Mouse (Mus musculus): ENCODE measurements around the gene Lpcat3. TPM values are rescaled to one million over a fixed set of nuclear protein-coding genes. Genes with fewer than 3 reads are reported as not detected.

Lpcat3 gene
- polyA plus RNA-seq, 1 experiment from 2014 or later, result 53.7 TPM

GRCm38 (mm10) chr6:124699366-124699765 lies 36.5 kb downstream of the Lpcat3 start:
- no peak for ATAC-seq
- Histone ChIP-seq H3K36me3 (ENCODE audit: control insufficient read depth, insufficient read depth, low read length) (peaks cover 18% of the 10 kb centered on the region), H3K27ac (ENCODE audit: low read depth, low read length) (no peak overlapping the region), H3K4me2 (ENCODE audit: low read length) (no peak overlapping the region), H3K9ac (ENCODE audit: low read depth, low read length) (no peak overlapping the region), H3K9me3 (ENCODE audit: control insufficient read depth, low read length) (no peaks in the 10 kb centered on the region), H3K4me3 (ENCODE audit: low read length) (no peak overlapping the region), H3K27me3 (replicated peaks; ENCODE audit: control insufficient read depth, insufficient read depth, low read length) (no peaks in the 10 kb centered on the region), H3K4me1 (ENCODE audit: control insufficient read depth, insufficient read depth, low read depth, low read length) (no peaks in the 10 kb centered on the region)
- 86% methylated on average over 4 of the region's 4 CpGs for WGBS

- Histone ChIP-seq H3K27me3 (replicated peaks; ENCODE audit: control insufficient read depth, insufficient read depth, low read length) (no peaks in the 10 kb centered on the region), H3K36me3 (ENCODE audit: control insufficient read depth, insufficient read depth, low read length) (peaks cover 21% of the 10 kb centered on the region), H3K4me3 (ENCODE audit: low read length) (no peak overlapping the region), H3K4me2 (ENCODE audit: low read length) (no peak overlapping the region), H3K27ac (ENCODE audit: low read depth, low read length) (no peak overlapping the region), H3K9ac (ENCODE audit: low read depth, low read length) (no peak overlapping the region), H3K9me3 (ENCODE audit: control insufficient read depth, low read length) (no peaks in the 10 kb centered on the region), H3K4me1 (ENCODE audit: control insufficient read depth, insufficient read depth, low read depth, low read length) (no peaks in the 10 kb centered on the region)
- ATAC-seq, result peak; percentile 46; the same call in 1 of the 2 replicates
- WGBS, result 80% methylated on average over 11 of the region's 11 CpGs
Observed at GRCm38 (mm10) chr6:124699962-124700610, 37.3 kb downstream of the Lpcat3 start.

- Histone ChIP-seq H3K27me3 (replicated peaks; ENCODE audit: control insufficient read depth, insufficient read depth, low read length) (no peaks in the 10 kb centered on the region), H3K9ac (ENCODE audit: low read depth, low read length) (no peak overlapping the region), H3K4me3 (ENCODE audit: low read length) (no peak overlapping the region), H3K9me3 (ENCODE audit: control insufficient read depth, low read length) (no peaks in the 10 kb centered on the region), H3K27ac (ENCODE audit: low read depth, low read length) (no peak overlapping the region), H3K4me2 (ENCODE audit: low read length) (no peak overlapping the region), H3K4me1 (ENCODE audit: control insufficient read depth, insufficient read depth, low read depth, low read length) (no peaks in the 10 kb centered on the region), H3K36me3 (ENCODE audit: control insufficient read depth, insufficient read depth, low read length) (peaks cover 25% of the 10 kb centered on the region)
- ATAC-seq, result no peak
- 72% methylated on average over 8 of the region's 8 CpGs for WGBS
Observed at GRCm38 (mm10) chr6:124701338-124701737, 38.5 kb downstream of the Lpcat3 start.

GRCm38 (mm10) chr6:124702102-124702783 lies 39.4 kb downstream of the Lpcat3 start:
- Histone ChIP-seq H3K36me3 (ENCODE audit: control insufficient read depth, insufficient read depth, low read length) (peaks cover 25% of the 10 kb centered on the region), H3K4me2 (ENCODE audit: low read length) (no peak overlapping the region), H3K4me3 (ENCODE audit: low read length) (no peak overlapping the region), H3K27me3 (replicated peaks; ENCODE audit: control insufficient read depth, insufficient read depth, low read length) (no peaks in the 10 kb centered on the region), H3K27ac (ENCODE audit: low read depth, low read length) (no peak overlapping the region), H3K9ac (ENCODE audit: low read depth, low read length) (no peak overlapping the region), H3K9me3 (ENCODE audit: control insufficient read depth, low read length) (no peaks in the 10 kb centered on the region), H3K4me1 (ENCODE audit: control insufficient read depth, insufficient read depth, low read depth, low read length) (no peaks in the 10 kb centered on the region)
- WGBS, result 91% methylated on average over 17 of the region's 17 CpGs
- ATAC-seq, result peak; percentile 13; the same call in 1 of the 2 replicates

GRCm38 (mm10) chr6:124702784-124703103 lies 39.9 kb downstream of the Lpcat3 start:
- Histone ChIP-seq H3K27me3 (replicated peaks; ENCODE audit: control insufficient read depth, insufficient read depth, low read length) (no peaks in the 10 kb centered on the region), H3K4me2 (ENCODE audit: low read length) (no peak overlapping the region), H3K36me3 (ENCODE audit: control insufficient read depth, insufficient read depth, low read length) (peaks cover 25% of the 10 kb centered on the region), H3K4me3 (ENCODE audit: low read length) (no peak overlapping the region), H3K4me1 (ENCODE audit: control insufficient read depth, insufficient read depth, low read depth, low read length) (no peaks in the 10 kb centered on the region), H3K27ac (ENCODE audit: low read depth, low read length) (no peak overlapping the region), H3K9ac (ENCODE audit: low read depth, low read length) (no peak overlapping the region), H3K9me3 (ENCODE audit: control insufficient read depth, low read length) (no peaks in the 10 kb centered on the region)
- peak; percentile 77 for ATAC-seq
- WGBS, result 46% methylated on average over 3 of the region's 3 CpGs

- Histone ChIP-seq H3K27ac (ENCODE audit: low read depth, low read length) (no peak overlapping the region), H3K4me1 (ENCODE audit: control insufficient read depth, insufficient read depth, low read depth, low read length) (no peaks in the 10 kb centered on the region), H3K9me3 (ENCODE audit: control insufficient read depth, low read length) (no peaks in the 10 kb centered on the region), H3K27me3 (replicated peaks; ENCODE audit: control insufficient read depth, insufficient read depth, low read length) (no peaks in the 10 kb centered on the region), H3K36me3 (ENCODE audit: control insufficient read depth, insufficient read depth, low read length) (peaks cover 25% of the 10 kb centered on the region), H3K4me3 (ENCODE audit: low read length) (no peak overlapping the region), H3K4me2 (ENCODE audit: low read length) (no peak overlapping the region), H3K9ac (ENCODE audit: low read depth, low read length) (no peak overlapping the region)
- ATAC-seq, result no peak
- 79% methylated on average over 7 of the region's 7 CpGs for WGBS
Observed at GRCm38 (mm10) chr6:124703789-124704188, 41.0 kb downstream of the Lpcat3 start.

- H3K4me2 ChIP-seq (ENCODE audit: low read length), result no peak overlapping the region
- H3K4me1 ChIP-seq (ENCODE audit: control insufficient read depth, insufficient read depth, low read depth, low read length), result no peaks in the 10 kb centered on the region
- peaks cover 25% of the 10 kb centered on the region for H3K36me3 ChIP-seq (ENCODE audit: control insufficient read depth, insufficient read depth, low read length)
- no peak for ATAC-seq
- H3K9ac ChIP-seq (ENCODE audit: low read depth, low read length), result no peak overlapping the region
- H3K9me3 ChIP-seq (ENCODE audit: control insufficient read depth, low read length), result no peaks in the 10 kb centered on the region
- H3K27ac ChIP-seq (ENCODE audit: low read depth, low read length), result no peak overlapping the region
- H3K4me3 ChIP-seq (ENCODE audit: low read length), result no peak overlapping the region
- WGBS, result 95% methylated on average over 2 of the region's 2 CpGs
- no peaks in the 10 kb centered on the region for H3K27me3 ChIP-seq (replicated peaks; ENCODE audit: control insufficient read depth, insufficient read depth, low read length)
Observed at GRCm38 (mm10) chr6:124704417-124704816, 41.6 kb downstream of the Lpcat3 start.

GRCm38 (mm10) chr6:124706061-124706627 lies 43.3 kb downstream of the Lpcat3 start:
- 85% methylated on average over 5 of the region's 5 CpGs for WGBS
- no peak overlapping the region for H3K9ac ChIP-seq (ENCODE audit: low read depth, low read length)
- H3K9me3 ChIP-seq (ENCODE audit: control insufficient read depth, low read length), result no peaks in the 10 kb centered on the region
- H3K27ac ChIP-seq (ENCODE audit: low read depth, low read length), result no peak overlapping the region
- H3K4me3 ChIP-seq (ENCODE audit: low read length), result no peak overlapping the region
- no peaks in the 10 kb centered on the region for H3K27me3 ChIP-seq (replicated peaks; ENCODE audit: control insufficient read depth, insufficient read depth, low read length)
- no peak for ATAC-seq
- H3K4me2 ChIP-seq (ENCODE audit: low read length), result no peak overlapping the region
- peaks cover 22% of the 10 kb centered on the region for H3K36me3 ChIP-seq (ENCODE audit: control insufficient read depth, insufficient read depth, low read length)
- peaks cover 12% of the 10 kb centered on the region for H3K4me1 ChIP-seq (ENCODE audit: control insufficient read depth, insufficient read depth, low read depth, low read length)

GRCm38 (mm10) chr6:124708289-124708889 lies 45.6 kb downstream of the Lpcat3 start:
- 96% methylated on average over 10 of the region's 10 CpGs for WGBS
- no peak for ATAC-seq
- H3K9me3 ChIP-seq (ENCODE audit: control insufficient read depth, low read length), result no peaks in the 10 kb centered on the region

More at GRCm38 (mm10) chr6:124708289-124708889, 45.6 kb downstream of the Lpcat3 start:
- H3K4me1 ChIP-seq (ENCODE audit: control insufficient read depth, insufficient read depth, low read depth, low read length), result peaks cover 22% of the 10 kb centered on the region
- H3K36me3 ChIP-seq (ENCODE audit: control insufficient read depth, insufficient read depth, low read length), result peaks cover 15% of the 10 kb centered on the region
- H3K4me3 ChIP-seq (ENCODE audit: low read length), result no peak overlapping the region
- H3K4me2 ChIP-seq (ENCODE audit: low read length), result no peak overlapping the region
- H3K9ac ChIP-seq (ENCODE audit: low read depth, low read length), result no peak overlapping the region
- H3K27ac ChIP-seq (ENCODE audit: low read depth, low read length), result no peak overlapping the region
- no peaks in the 10 kb centered on the region for H3K27me3 ChIP-seq (replicated peaks; ENCODE audit: control insufficient read depth, insufficient read depth, low read length)

Data from hindbrain, embryonic 16.5 days (tissue).